Mouse (Mus musculus) midbrain, embryonic 11.5 days (tissue): ENCODE measurements around the gene Lipc. TPM values are rescaled to one million over a fixed set of nuclear protein-coding genes. Genes with fewer than 3 reads are reported as not detected.

ENCODE experiments used
- ATAC-seq: fragments of 200-750 bp; cut with Nextera tagmentation; 2 replicates; pipeline ENCODE4 v1.8.0; 2017; ENCODE audit warnings: moderate TSS enrichment, moderate library complexity; ENCODE audit not compliant: low FRiP score
- DNase-seq: peaks from one replicate; pipeline ENCODE4 v3.0.0; 2015; ENCODE audit warnings: low spot score; ENCODE audit errors: missing footprints
- H3K27ac ChIP-seq: fragments of 300-500 bp; sonication (generic); 2 replicates; pipeline ENCODE4 v1.5.1; 2014; ENCODE audit warnings: low read depth, low read length
- H3K27me3 ChIP-seq: fragments of 300-500 bp; sonication (generic); 2 replicates; pipeline ENCODE4 v1.6.1; 2014; ENCODE audit warnings: mild to moderate bottlenecking, low read length, moderate library complexity, mixed read lengths; ENCODE audit not compliant: control insufficient read depth, insufficient read depth
- H3K36me3 ChIP-seq: fragments of 300-500 bp; sonication (generic); 2 replicates; pipeline ENCODE4 v1.6.1; 2014; ENCODE audit warnings: mild to moderate bottlenecking, low read length, moderate library complexity, mixed read lengths; ENCODE audit not compliant: control insufficient read depth, insufficient read depth
- H3K4me1 ChIP-seq: fragments of 300-500 bp; sonication (generic); 2 replicates; pipeline ENCODE4 v1.6.1; 2014; ENCODE audit warnings: low read length; ENCODE audit not compliant: control insufficient read depth, insufficient read depth
- H3K4me2 ChIP-seq: fragments of 300-500 bp; sonication (generic); 2 replicates; pipeline ENCODE4 v1.6.1; 2014; ENCODE audit warnings: mild to moderate bottlenecking, moderate library complexity
- H3K4me3 ChIP-seq: fragments of 300-500 bp; sonication (generic); 2 replicates; pipeline ENCODE4 v1.5.1; 2014; ENCODE audit warnings: low read depth, low read length
- H3K9ac ChIP-seq: fragments of 300-500 bp; sonication (generic); 2 replicates; pipeline ENCODE4 v1.6.1; 2014; ENCODE audit warnings: low read length
- H3K9me3 ChIP-seq: fragments of 300-500 bp; sonication (generic); 2 replicates; pipeline ENCODE4 v1.6.1; 2016; ENCODE audit warnings: low read length; ENCODE audit not compliant: control insufficient read depth
- WGBS: fragments of 180-500 bp; shearing (Covaris S2); extraction: QIAGEN DNeasy Blood & Tissue Kit; methylation state at CpG from one replicate; pipeline ENCODE4 v1.1.7; 2014; 5-methylcytosine and 5-hydroxymethylcytosine counted together
- polyA plus RNA-seq: library from polyadenylated mRNA; unstranded; fragments of >200 nt; fragmentation: Nextera tagmentation; extraction: Ambion mirVana; gene quantifications from 2 replicates; pipeline ENCODE4 v1.2.1, GENCODE M21; 2014

Gene Lipc
- polyA plus RNA-seq, 1 experiment from 2014 or later, result not detected

DNA sequence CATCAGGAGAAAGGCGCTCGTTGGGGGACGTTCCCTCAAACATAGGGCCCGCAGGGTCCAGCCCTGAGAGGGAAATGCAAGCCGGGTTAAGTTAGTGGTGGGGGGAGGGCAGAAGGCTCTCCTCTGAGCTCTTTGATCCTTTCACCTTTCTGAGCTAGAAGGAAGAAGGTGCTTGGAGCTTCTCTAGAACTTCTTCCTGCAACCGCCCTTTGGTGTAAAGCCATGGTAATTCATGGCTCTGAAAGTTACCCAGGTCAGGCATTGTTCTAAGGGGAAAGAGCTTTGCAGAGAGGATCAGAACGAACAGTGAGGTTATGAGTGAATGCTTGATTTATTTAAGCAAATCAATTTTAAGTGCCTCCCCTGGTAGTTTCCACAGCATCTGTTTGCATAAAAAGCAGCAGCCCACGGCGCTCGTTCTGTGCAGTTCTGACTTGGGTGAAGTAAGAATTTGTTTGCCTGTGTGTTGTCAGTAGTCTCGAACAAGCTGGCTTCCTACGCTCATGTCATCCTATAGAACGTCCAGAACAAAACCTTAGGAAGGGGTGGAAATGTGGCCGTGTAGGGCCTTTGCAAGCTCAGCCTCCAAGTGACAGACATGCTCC lies 135.2 kb downstream of the Lipc start:
- no peak overlapping the region for H3K9ac ChIP-seq
- H3K9me3 ChIP-seq, result no peaks in the 10 kb centered on the region
- H3K4me1 ChIP-seq, result 0 out of 2 replicates have a peak, but pooled peaks cover 3% of the 10 kb centered on the region
- no peak overlapping the region for H3K4me3 ChIP-seq
- ATAC-seq (no peak), DNase-seq (no peak)
- H3K27me3 ChIP-seq, result no peaks in the 10 kb centered on the region
- H3K27ac ChIP-seq, result no peak overlapping the region
- 70% methylated on average over 14 of the region's 14 CpGs for WGBS
- no peak overlapping the region for H3K4me2 ChIP-seq
- no peaks in the 10 kb centered on the region for H3K36me3 ChIP-seq

DNA sequence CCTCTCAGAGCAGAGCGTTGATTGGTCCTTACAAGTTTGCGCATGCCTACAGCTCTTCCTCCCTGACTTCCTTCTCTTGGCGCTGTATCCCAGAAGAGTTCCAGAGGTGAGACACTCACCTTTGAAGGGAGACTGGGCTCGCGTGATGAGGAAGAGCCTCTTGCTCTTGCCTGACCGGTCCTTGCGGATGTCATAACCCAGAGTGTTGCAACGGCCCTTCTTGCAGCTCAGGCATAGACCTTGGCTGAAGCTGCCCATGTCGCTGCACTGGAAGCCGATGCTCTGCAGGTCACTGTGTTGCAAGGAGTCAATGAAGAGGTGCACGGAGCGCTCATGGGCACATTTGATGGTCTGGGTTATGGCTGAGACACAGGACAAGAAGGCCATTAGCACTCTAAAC lies 139.5 kb downstream of the Lipc start:
- Histone ChIP-seq H3K9me3 (no peaks in the 10 kb centered on the region), H3K4me3 (no peak overlapping the region), H3K36me3 (no peaks in the 10 kb centered on the region), H3K4me2 (no peak overlapping the region), H3K9ac (no peak overlapping the region), H3K27me3 (no peaks in the 10 kb centered on the region), H3K4me1 (0 out of 2 replicates have a peak, but pooled peaks cover 3% of the 10 kb centered on the region), H3K27ac (no peak overlapping the region)
- ATAC-seq (no peak), DNase-seq (no peak)
- WGBS, result 95% methylated on average over 12 of the region's 12 CpGs

DNA sequence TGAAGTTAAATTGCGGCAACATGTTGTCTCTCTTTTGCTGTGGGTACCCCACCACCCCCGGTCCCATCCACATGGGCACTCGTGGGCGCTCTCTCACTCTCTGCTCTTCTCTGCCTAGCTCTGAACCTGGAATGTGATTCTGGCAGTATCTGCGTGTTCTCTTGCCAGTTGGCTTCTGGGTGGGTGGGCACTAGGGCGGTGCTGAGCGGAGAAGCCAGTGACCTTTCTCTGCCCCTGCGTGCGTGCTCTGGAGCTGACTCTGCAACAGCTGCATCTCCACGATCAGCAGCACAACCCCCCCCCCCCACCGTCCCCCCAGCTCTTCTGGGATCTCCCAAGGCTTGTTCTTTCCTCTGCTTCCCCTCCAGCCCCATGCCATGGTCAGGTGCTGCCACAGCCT lies 144.3 kb downstream of the Lipc start:
- Histone ChIP-seq H3K4me3 (no peak overlapping the region), H3K9me3 (no peaks in the 10 kb centered on the region), H3K36me3 (no peaks in the 10 kb centered on the region), H3K9ac (no peak overlapping the region), H3K27me3 (no peaks in the 10 kb centered on the region), H3K4me1 (no peaks in the 10 kb centered on the region), H3K27ac (no peak overlapping the region), H3K4me2 (no peak overlapping the region)
- no peak for DNase-seq
- ATAC-seq, result no peak
- WGBS, result 89% methylated on average over 10 of the region's 11 CpGs

DNA sequence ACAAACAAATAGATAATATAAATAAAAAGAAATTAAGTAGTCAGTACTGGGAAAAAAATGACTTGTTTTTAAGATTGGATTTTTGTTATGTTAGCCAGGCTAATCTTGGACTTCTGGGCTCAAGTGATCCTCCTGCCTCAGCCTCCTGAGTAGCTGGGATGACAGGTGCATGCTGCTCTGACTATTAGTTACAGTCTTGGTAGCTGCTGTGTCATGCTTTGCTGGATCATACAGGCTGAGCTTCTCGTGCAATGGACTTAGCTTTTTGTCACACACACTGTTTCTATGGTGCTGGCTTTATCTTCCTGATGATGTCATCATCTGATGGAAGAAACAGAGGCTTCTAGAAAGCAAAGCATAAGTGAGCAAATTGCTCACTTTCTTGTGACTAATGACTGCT lies 146.0 kb downstream of the Lipc start:
- ATAC-seq (no peak), DNase-seq (no peak)
- Histone ChIP-seq H3K4me3 (no peak overlapping the region), H3K36me3 (no peaks in the 10 kb centered on the region), H3K9me3 (no peaks in the 10 kb centered on the region), H3K4me1 (no peaks in the 10 kb centered on the region), H3K27ac (no peak overlapping the region), H3K27me3 (no peaks in the 10 kb centered on the region), H3K4me2 (no peak overlapping the region), H3K9ac (no peak overlapping the region)
- WGBS, result 80% methylated on average over 1 of the region's 1 CpGs

DNA sequence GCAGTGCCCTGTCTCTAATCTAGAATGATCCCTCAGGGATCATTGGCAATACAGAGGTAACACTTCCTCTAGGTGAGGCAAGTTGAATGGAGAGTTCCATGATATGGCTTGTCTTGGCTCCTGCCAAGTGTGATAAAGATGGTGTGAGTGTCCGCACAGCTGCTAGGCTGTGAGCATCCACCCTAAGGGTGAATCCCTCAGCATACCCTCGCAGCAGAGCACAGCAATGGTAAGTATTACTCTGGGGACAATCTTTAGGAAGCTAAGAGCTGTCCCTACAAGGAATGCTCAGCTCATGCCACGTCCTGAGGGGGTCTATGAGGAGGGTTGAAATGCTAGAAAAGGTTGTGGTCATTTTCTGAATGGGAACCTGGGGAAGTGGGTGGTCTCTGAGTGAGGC lies 149.2 kb downstream of the Lipc start:
- Histone ChIP-seq H3K4me2 (no peak overlapping the region), H3K9ac (no peak overlapping the region), H3K4me3 (no peak overlapping the region), H3K27me3 (no peaks in the 10 kb centered on the region), H3K9me3 (no peaks in the 10 kb centered on the region), H3K27ac (no peak overlapping the region), H3K36me3 (no peaks in the 10 kb centered on the region), H3K4me1 (no peaks in the 10 kb centered on the region; the same call in 1 of the 2 replicates)
- ATAC-seq, result no peak
- DNase-seq, result no peak
- WGBS, result 83% methylated on average over 3 of the region's 3 CpGs

DNA sequence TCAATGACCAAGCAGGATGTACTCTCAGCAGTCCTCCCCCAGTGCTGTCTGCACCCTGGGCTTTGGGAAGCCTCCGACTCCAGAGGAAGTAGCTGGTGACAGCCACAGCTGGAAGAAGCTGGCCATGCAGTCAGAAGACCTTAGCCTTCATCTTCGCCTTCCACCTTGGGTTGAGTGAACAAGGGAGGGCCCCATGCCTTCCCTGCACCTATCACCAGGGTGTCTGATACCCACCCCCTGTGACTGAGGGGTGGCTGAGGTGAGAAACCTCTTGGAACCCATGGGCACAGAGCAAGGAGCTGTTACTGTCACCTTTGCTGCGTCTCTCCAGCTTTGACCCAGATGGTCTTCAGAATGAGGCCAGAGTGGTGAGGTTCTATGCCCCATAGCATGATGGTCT lies 150.3 kb downstream of the Lipc start:
- H3K27ac ChIP-seq, result no peak overlapping the region
- H3K4me2 ChIP-seq, result no peak overlapping the region
- ATAC-seq (no peak), DNase-seq (no peak)
- WGBS, result 80% methylated on average over 3 of the region's 3 CpGs
- H3K36me3 ChIP-seq, result no peaks in the 10 kb centered on the region
- H3K27me3 ChIP-seq, result no peaks in the 10 kb centered on the region
- no peak overlapping the region for H3K9ac ChIP-seq
- no peaks in the 10 kb centered on the region for H3K9me3 ChIP-seq
- no peaks in the 10 kb centered on the region; the same call in 1 of the 2 replicates for H3K4me1 ChIP-seq
- H3K4me3 ChIP-seq, result no peak overlapping the region

DNA sequence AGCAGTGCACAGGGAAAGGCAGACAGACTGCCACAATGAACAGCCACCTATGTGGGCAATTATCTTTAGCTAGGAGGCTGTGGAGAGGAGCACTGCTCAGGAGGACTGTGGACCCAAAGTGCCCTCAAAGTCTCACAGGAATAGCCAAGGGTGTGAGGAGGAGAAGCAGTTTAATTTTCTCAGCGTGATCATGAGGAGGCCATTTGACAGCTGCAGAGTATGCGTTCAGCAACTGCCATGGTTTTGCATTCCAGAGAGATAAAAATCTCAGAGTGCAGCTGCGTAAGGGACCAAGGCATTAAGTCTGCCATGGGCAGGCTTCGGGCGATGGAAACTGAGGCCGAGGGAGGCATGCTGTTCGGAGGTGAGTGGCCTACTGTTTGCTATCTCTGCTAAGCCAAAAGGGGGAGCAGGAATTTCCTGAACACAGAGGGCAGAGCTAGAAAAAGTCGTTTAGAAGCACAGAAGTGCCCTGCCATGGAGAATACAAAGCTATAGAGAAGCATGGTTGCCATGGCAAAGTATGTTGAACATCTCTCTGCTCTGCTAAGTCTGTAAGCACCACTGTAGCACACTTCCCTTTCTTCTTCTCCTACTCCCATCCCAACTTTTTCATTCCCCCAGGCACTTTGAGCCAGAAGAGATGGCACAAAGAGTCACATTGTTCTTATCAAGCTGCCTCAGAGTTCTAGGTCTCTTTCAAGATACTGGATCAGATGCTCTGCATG lies 151.3 kb downstream of the Lipc start:
- Histone ChIP-seq H3K4me2 (no peak overlapping the region), H3K9ac (no peak overlapping the region), H3K36me3 (no peaks in the 10 kb centered on the region), H3K4me1 (no peaks in the 10 kb centered on the region; the same call in 1 of the 2 replicates), H3K27me3 (no peaks in the 10 kb centered on the region), H3K27ac (no peak overlapping the region), H3K9me3 (no peaks in the 10 kb centered on the region), H3K4me3 (no peak overlapping the region)
- no peak for DNase-seq
- no peak for ATAC-seq
- WGBS, result 73% methylated on average over 8 of the region's 8 CpGs

DNA sequence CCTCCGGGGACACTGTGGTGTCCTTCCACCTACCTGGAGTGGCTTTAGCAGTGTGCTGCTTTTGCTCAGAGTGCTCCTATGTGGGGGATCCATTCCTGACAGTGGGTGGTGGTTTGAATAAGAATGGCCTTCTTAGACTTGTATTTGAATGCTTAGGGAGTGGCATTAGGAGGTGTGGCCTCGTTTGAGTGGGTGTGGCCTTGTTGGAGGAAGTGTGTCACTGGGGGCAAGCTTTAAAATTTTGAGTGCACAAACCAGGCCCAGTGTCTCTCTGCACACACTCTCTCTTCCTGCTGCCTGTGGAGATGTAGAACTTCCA lies 156.6 kb downstream of the Lipc start:
- Histone ChIP-seq H3K4me1 (no peaks in the 10 kb centered on the region), H3K9me3 (no peaks in the 10 kb centered on the region), H3K27ac (no peak overlapping the region), H3K36me3 (no peaks in the 10 kb centered on the region), H3K27me3 (no peaks in the 10 kb centered on the region), H3K4me3 (no peak overlapping the region), H3K4me2 (no peak overlapping the region), H3K9ac (no peak overlapping the region)
- DNase-seq (no peak), ATAC-seq (no peak)
- 61% methylated on average over 2 of the region's 2 CpGs for WGBS

DNA sequence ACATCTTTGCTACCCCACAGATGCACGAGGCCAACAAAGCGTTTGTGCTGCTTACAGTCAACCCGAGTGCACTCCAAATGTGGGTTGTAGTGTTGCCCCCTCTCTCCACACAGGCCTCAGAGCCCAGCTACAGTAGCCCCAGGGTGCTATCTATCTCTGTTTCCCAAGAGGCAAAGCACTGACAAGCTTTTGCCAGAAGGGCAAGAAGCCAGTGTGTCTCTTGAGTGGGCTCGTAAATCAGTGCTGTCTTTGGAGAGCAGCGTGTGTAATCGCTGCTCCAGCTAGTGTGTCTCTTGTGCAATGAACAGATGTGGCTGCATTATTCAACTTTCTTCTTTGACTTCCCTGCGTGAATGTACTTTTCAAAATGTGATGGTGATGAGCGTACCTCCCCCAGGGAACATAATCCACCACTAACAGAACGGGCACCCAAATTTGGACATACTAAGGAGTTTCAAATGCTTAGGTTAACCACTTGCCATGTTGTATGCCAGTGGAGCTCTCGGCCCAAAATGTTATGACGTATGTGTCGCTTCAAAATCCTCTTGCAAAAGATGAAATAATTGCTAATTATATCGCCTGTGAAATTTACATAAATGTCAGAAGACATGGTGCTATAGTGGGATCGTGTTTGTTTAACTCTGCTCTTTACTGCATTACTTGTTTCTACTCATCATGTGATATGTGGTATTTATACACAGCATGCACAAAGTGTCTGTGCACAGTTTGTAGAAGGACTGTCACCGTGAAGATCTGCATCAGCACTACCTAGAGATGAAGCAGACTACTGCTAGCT lies 157.2 kb downstream of the Lipc start:
- no peak overlapping the region for H3K4me3 ChIP-seq
- H3K9ac ChIP-seq, result no peak overlapping the region
- ATAC-seq (no peak), DNase-seq (no peak)
- H3K4me1 ChIP-seq, result no peaks in the 10 kb centered on the region
- H3K9me3 ChIP-seq, result no peaks in the 10 kb centered on the region
- H3K36me3 ChIP-seq, result no peaks in the 10 kb centered on the region
- H3K4me2 ChIP-seq, result no peak overlapping the region
- no peak overlapping the region for H3K27ac ChIP-seq
- H3K27me3 ChIP-seq, result no peaks in the 10 kb centered on the region
- WGBS, result 82% methylated on average over 15 of the region's 15 CpGs
